In genomic region chr8:22390766-22391463, GRCm38 (mm10) we compare ENCODE assay signal across 15 mouse cellular contexts. TPM values are rescaled to one million over a fixed set of nuclear protein-coding genes. Genes with fewer than 3 reads are reported as not detected.
DNase-seq lines count a peak whose midpoint lies in the region; ATAC-seq and TF ChIP-seq lines count a peak whose summit lies in the region.
"Had no signal": no experiment of that assay in that cellular context is flagged by ENCODE, and none has a peak within 500 bp of the region (broad histone marks: within the 10 kb centered on the region; RNA-seq: fewer than 3 reads in every experiment).

No protein-coding gene starts in this region.

- peak; percentile 88 for ATAC-seq in granulocyte monocyte progenitor cell, adult 5-6 weeks (replicated peaks; ENCODE audit: poor library complexity, severe bottlenecking)
- ATAC-seq in liver, embryonic 12.5 days, result peak; percentile 62
- 0 out of 2 replicates have a peak, but pooled peaks have one; percentile 40 for ATAC-seq in stomach, postnatal 0 days (ENCODE audit: low FRiP score, low TSS enrichment)
- ATAC-seq: forebrain, postnatal 0 days had no signal

- H3K4me2 ChIP-seq in liver, embryonic 12.5 days, result no peak overlapping the region
- H3K4me2 ChIP-seq in stomach, postnatal 0 days (replicated peaks; ENCODE audit: low read depth), result no peak overlapping the region
- H3K4me2 ChIP-seq: hindbrain, embryonic 14.5 days; limb, embryonic 15.5 days; neural tube, embryonic 15.5 days had no signal

- peak; percentile 59 to 73 for DNase-seq in kidney, adult 8-10 months
- DNase-seq in stomach, postnatal 0 days (ENCODE audit: low spot score), result no peak
- no peak for DNase-seq in layer of hippocampus, adult 9-11 months
- DNase-seq in thymus, postnatal 25 days, result no peak
- no peak for DNase-seq in hindbrain, embryonic 10.5 days (ENCODE audit: low spot score)
- DNase-seq: cerebellum, adult 2 months; forebrain, postnatal 0 days; gastrocnemius, postnatal 25 days; thymus, adult 18-20 months had no signal

- no peak for TF ChIP-seq EP300 in stomach, postnatal 0 days (optimal IDR thresholded peaks at IDR 0.05)

- no peak overlapping the region for H3K27ac ChIP-seq in liver, embryonic 12.5 days
- H3K27ac ChIP-seq in stomach, postnatal 0 days (replicated peaks), result no peak overlapping the region
- H3K27ac ChIP-seq in hindbrain, embryonic 10.5 days, result no peak overlapping the region
- H3K27ac ChIP-seq: hindbrain, embryonic 14.5 days; limb, embryonic 15.5 days; macrophage; neural tube, embryonic 15.5 days had no signal

- TF ChIP-seq CTCF in stomach, postnatal 0 days (IDR thresholded peaks at IDR 0.05; ENCODE audit: low read depth), result no peak

- 76% methylated on average over 8 of the region's 8 CpGs for WGBS in liver, embryonic 12.5 days (ENCODE audit: insufficient replicate concordance)
- 85% methylated on average over 8 of the region's 8 CpGs for WGBS in stomach, postnatal 0 days
- 90% methylated on average over 8 of the region's 8 CpGs for WGBS in hindbrain, embryonic 10.5 days

- H3K9me3 ChIP-seq in liver, embryonic 12.5 days (replicated peaks), result no peaks in the 10 kb centered on the region
- no peaks in the 10 kb centered on the region for H3K9me3 ChIP-seq in stomach, postnatal 0 days (ENCODE audit: control insufficient read depth, low read length)
- H3K9me3 ChIP-seq in hindbrain, embryonic 10.5 days, result no peaks in the 10 kb centered on the region
- H3K9me3 ChIP-seq: limb, embryonic 15.5 days; neural tube, embryonic 15.5 days had no signal

- H3K36me3 ChIP-seq in liver, embryonic 12.5 days, result peaks cover 63% of the 10 kb centered on the region
- peaks cover 8% of the 10 kb centered on the region; the same call in 1 of the 2 replicates for H3K36me3 ChIP-seq in stomach, postnatal 0 days (ENCODE audit: control insufficient read depth, insufficient read depth, low read length)
- peaks cover 47% of the 10 kb centered on the region for H3K36me3 ChIP-seq in hindbrain, embryonic 10.5 days

- H3K27me3 ChIP-seq in liver, embryonic 12.5 days (replicated peaks), result no peaks in the 10 kb centered on the region
- no peaks in the 10 kb centered on the region for H3K27me3 ChIP-seq in stomach, postnatal 0 days (ENCODE audit: control insufficient read depth, insufficient read depth, low read length)
- no peaks in the 10 kb centered on the region for H3K27me3 ChIP-seq in hindbrain, embryonic 10.5 days (ENCODE audit: insufficient read depth, poor library complexity, severe bottlenecking)
- H3K27me3 ChIP-seq: limb, embryonic 15.5 days; neural tube, embryonic 15.5 days had no signal

- no peak overlapping the region for H3K4me3 ChIP-seq in liver, embryonic 12.5 days
- H3K4me3 ChIP-seq in stomach, postnatal 0 days (ENCODE audit: low read depth, low read length), result no peak overlapping the region
- no peak overlapping the region for H3K4me3 ChIP-seq in hindbrain, embryonic 10.5 days
- H3K4me3 ChIP-seq: limb, embryonic 15.5 days; neural tube, embryonic 15.5 days had no signal

- peaks cover 17% of the 10 kb centered on the region for H3K4me1 ChIP-seq in liver, embryonic 12.5 days
- H3K4me1 ChIP-seq in stomach, postnatal 0 days (replicated peaks; ENCODE audit: control insufficient read depth, insufficient read depth), result no peaks in the 10 kb centered on the region
- no peaks in the 10 kb centered on the region for H3K4me1 ChIP-seq in hindbrain, embryonic 10.5 days (replicated peaks)
- H3K4me1 ChIP-seq: neural tube, embryonic 15.5 days had no signal

- no peak overlapping the region for H3K9ac ChIP-seq in liver, embryonic 12.5 days
- H3K9ac ChIP-seq in stomach, postnatal 0 days (ENCODE audit: low read length), result no peak overlapping the region
- H3K9ac ChIP-seq: forebrain, postnatal 0 days; hindbrain, embryonic 14.5 days; limb, embryonic 15.5 days; neural tube, embryonic 15.5 days had no signal

RNA-seq across cellular contexts. Expression of gene Slc25a15, which starts 7.5 kb away (rescaled TPM):
- total RNA-seq in granulocyte monocyte progenitor cell, adult 5-6 weeks (2014; fragmentation: Nextera tagmentation), result 11.1 and 11.4 TPM in 2 replicates
- 10.3 and 12.2 TPM in 2 replicates for total RNA-seq in granulocyte monocyte progenitor cell, adult 5-6 weeks (2017)
- polyA plus RNA-seq in liver, embryonic 12.5 days (2016; fragmentation: Nextera tagmentation; extraction: Ambion mirVana), result 27.4 and 29.2 TPM in 2 replicates
- 13.0 and 13.1 TPM in 2 replicates for polyA plus RNA-seq in stomach, postnatal 0 days (2015; fragmentation: Nextera tagmentation; extraction: Ambion mirVana)
- 14.6 and 17.0 TPM in 2 replicates for polyA plus RNA-seq in hindbrain, embryonic 10.5 days (2016; fragmentation: Nextera tagmentation; extraction: Ambion mirVana)

RNA-seq across cellular contexts. Expression of gene Mrps31, which starts 20.2 kb away (rescaled TPM):
- total RNA-seq in granulocyte monocyte progenitor cell, adult 5-6 weeks (2014; fragmentation: Nextera tagmentation), result 20.7 and 23.4 TPM in 2 replicates
- 31.5 and 33.9 TPM in 2 replicates for total RNA-seq in granulocyte monocyte progenitor cell, adult 5-6 weeks (2017)
- 33.7 and 35.1 TPM in 2 replicates for polyA plus RNA-seq in liver, embryonic 12.5 days (2016; fragmentation: Nextera tagmentation; extraction: Ambion mirVana)
- polyA plus RNA-seq in stomach, postnatal 0 days (2015; fragmentation: Nextera tagmentation; extraction: Ambion mirVana), result 38.2 and 39.1 TPM in 2 replicates
- polyA plus RNA-seq in hindbrain, embryonic 10.5 days (2016; fragmentation: Nextera tagmentation; extraction: Ambion mirVana), result 38.4 and 40.8 TPM in 2 replicates

Comparison
In these comparisons a context has a peak if more than half of its experiments do, and no peak if none do; other contexts are left out.
1. DNase-seq: peak in kidney, adult 8-10 months (2 of 2); none in stomach, postnatal 0 days (single experiment), layer of hippocampus, adult 9-11 months (single experiment), thymus, postnatal 25 days (single experiment) and hindbrain, embryonic 10.5 days (single experiment).
2. Peak in every context shown above with its lines, with median percentiles within 50 percentile points of each other: ATAC-seq.